Mouse (Mus musculus): ENCODE data around the gene Lcp1.
A peak's percentile ranks its signal among the peaks of the same experiment; 100 is the strongest.
"Not testable (repeated sequence)": the region's sequence is repeated elsewhere in the genome, so short reads cannot be mapped to it uniquely, and the experiment has no call there.

The Lcp1 gene

DNA sequence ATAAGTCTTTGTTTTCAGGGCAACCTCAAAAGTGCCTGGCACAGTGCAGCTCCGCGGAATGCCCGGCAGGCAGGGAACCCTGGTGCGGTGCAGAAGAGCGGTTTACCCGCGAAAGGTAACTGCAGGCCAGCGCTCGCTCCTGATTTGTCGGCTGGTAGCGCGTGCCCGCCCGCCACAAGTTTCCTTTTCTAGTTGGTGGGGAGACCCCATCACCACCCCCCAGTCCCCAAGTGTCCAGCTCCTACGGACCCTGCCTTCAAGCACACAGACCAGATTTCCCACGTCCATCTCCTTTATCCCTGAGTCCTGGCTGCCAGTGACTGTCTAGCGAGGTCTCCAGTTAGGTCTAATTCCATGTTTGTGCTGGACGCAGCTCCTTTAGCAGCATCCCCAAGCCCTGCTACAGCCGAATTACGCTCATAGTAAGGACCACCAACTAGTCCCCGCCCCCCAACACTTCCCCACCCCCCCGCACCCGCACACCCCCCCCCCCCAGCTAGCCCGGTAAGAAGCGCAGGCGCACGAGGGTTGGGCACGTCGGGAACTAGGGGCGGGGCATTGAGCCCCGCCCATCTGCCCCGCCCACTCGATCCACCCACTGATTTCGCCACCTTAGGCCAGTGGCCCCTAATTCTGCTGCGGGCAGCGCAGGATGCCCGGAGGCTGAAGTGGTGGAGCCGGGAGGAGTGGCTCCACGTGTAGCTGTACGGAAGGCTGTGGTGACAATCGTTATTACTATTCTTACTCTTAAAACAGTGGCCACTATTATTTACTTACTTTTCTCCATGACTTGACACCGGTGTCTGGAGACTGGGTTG, at the start of gene Lcp1, which contains the start of gene Lrrc63:
Gene Lcp1 (plus strand): TSS at position 601 of the 818 bp plus-strand sequence.
Gene Lrrc63 (minus strand): TSS at position 381 of the 818 bp plus-strand sequence.
- peak; percentile 85 to 90 for DNase-seq

DNA sequence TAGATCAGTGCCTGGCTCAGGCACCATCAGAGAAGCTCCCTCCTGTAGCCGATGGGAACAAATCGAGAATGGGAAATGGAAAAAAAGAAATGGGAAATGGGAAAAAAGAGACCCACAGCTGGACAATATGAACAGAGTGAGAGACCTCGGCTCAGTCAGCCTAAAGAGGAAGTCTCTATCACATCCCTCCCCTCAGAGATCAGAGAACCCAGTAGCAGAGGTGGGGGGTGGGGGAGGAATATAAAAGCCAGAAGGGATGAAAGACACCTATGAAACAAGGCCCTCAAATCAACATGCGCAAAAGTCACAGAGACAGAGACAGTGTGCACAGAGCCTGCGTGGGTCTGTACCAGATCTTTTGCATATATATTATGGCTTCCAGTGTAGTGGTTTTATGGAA, 27.9 kb upstream of the Lcp1 start:
- DNase-seq = no peak

DNA sequence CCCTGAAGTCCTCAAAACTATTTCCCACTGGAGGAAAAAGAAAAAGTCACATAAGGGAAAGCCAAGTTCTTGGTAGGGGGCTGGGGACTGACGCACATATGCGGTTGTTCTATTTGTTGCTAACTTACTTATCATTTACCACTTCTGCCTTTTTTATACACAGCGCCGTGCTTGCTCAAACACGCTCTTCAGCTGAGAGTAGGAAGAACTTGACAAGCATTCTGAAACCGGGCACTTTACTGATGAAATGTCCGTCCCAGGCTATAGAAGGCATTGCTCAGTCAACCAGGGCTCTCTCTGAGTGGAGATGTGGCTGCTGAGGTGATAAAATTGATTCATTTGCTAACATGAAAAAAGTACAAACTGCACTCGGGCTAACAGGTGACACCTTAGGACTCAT, 9.2 kb upstream of the Lcp1 start:
- DNase-seq = no peak

DNA sequence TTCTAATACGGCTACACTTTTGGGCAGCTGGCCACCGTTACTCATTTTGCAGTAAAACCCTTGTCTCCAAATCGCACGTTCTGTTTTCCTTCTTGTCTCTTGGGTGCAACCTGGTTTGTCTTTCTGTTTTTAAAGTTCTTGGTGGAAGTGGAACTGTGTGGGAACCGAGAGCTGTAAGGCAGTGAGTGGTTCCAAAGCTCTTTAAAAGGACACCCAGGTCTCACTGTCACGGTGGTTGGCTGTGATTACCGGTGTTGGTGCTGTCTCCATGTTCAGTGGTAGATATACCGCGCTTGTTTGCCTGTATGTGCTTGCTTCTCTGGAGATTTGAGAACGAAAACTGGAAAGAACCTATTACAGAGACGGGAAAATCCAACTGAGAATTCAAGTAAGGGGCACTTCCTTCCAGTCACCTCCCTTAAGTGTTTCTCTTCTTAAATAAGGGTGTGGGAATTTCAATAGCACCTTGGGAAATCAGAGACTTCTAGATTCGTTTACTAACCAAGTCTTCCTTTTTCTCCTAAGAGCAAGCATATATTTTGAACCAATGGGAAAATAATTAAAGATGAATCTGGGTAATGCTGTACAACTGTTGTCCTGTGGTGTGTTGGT, 529 bp downstream of the Lcp1 start:
- DNase-seq = no peak

DNA sequence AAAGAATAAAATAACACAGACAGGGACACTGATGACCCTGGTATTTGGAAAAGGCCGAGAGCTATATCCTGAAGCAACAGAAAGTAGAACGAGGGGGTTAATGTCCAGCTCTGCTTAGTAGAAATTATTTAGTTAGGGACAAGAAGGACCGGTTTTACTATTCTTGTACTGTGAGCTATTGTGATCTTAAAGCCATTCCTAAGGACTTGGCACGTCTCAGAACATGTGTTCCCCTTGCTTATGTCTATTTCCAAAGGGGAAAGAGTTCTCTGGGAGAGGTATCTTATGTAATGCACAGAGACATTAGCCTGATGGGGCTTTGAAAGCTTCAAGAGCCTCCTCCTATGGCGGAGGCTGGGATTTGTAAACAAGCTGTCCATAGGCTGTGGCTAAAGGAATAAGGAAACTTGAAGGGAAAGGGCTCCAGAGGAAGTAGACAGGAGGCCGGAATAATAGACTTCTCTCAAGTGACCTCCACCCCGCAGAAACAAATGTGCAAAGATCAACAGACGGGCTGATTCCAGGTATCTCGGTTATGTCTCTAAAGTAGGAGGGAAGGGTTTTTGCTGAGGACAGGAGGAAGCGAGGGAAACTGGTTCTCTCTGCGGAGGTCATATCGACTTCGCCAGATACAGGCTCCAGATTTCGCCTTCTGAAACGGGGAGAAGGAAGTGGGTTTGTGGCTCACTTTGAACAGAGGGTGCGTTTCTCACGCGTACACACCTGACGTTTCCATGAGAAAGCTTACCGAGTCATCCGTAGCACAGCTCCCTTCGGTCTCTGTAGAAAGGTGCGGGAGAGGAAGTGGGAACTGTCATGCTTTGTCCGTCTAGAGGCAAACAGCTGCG, 5.4 kb downstream of the Lcp1 start:
- peak; percentile 32 to 62 for DNase-seq

DNA sequence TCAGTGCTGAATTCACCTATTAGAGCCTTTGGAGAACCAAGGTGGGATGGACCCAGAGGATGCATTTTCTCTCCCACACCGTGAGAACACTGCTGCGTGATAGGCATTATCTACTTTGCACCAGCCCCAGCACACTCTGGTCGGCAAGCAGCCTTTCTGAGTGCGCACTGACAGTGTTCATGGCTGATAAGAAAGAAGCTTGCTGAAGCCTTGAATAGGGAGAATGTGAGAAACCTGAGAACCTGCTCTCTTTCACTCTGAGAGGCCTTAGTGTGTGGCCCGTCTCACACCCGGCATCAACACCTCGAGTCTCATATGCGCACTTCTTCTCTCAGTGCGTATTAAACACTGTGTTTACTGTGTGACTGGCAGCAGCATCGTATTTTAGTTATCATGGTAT, 7.6 kb downstream of the Lcp1 start:
- DNase-seq = no peak

DNA sequence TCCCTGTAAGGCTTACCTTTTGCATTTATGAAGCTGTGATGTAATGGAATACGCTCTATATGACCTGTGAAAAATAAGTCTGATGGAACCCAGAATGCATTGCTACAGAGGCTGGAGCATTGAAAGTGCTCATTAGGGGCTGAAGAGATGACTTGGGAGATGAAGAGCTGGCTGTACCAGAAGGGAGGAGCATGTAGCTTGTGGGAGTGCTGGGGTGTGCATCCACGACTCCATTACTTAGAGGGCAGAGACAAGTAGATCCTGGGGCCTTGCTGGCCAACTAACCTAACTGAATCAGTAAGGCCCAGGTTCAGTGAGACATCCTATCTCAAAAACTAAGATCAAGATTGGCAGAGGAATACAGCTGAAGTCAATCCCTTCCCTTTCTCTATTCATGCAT, 8.3 kb downstream of the Lcp1 start:
- no peak for DNase-seq

DNA sequence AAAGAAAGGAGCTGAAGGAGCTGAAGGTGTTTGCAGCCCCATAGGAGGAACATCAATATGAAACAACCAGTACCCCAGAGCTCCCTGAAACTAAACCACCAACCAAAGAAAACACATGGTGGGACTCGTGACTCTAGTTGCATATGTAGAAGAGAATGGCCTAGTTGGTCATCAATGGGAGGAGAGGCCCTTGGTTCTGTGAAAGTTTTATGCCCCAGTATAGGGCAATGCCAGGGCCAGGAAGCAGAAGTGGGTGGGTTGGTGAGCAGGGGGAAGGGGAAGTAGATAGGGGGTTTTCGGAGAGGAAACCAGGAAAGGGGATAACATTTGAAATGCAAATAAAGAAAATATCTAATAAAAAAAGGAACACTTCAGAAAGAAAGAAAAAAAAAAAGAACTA, 16.8 kb downstream of the Lcp1 start:
- DNase-seq = not testable (repeated sequence)

DNA sequence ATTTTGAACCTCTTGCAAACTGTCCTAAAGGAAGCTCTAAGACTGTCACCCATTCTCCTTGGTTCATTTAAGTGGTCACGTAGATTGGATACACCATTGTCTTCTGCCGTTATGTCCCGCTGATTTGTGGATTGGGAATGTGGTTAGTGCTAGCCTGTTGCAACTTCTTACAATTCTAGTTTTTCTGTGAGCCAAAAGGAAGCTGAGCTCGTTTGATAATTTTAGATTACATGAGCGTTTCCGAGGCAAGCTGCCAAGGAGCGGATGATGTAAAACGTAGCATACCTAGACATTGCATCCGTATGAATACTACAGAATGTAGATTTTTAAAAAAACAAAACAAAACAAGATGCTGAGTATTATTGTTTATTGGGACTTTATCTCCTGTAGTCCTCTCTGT, 17.3 kb downstream of the Lcp1 start:
- peak; percentile 61 to 62 for DNase-seq

DNA sequence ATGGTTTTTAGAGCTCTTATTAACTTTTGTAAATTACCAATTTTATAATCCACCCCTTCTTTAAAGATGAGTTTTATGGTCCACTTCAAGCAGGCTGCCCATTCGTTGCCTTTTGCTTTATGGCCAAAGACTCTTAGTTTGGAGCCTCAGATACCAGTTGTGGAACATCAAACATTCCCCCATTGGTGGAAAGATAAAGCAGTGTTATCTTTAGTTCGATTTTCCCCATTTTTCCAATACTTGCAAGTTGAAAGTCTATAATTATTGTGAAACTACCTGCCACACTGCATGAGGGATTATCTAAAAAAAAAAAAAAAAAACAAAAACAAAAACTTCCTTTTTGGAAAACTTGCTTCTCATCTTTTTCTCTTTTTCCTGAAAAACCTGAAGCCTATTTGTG, 19.8 kb downstream of the Lcp1 start:
- no peak for DNase-seq

DNA sequence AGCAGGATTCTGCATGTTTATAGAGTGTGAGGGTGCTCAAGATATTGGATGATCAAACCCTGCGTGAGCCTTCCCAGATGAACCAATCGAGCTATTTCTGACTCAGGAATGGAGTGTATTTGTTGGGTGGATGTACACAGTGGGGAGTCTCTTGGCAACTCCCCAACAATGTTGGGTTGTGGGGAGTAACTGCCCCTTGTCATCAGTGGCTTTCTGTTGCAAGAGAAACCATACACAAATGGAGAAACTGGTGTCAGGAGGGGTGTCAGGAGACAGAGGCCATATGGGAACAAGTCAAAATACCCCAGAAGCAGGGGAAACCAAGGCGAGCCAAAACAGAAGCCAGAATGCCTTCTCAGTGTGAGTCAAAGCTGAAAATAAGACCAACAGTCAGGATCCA, 20.2 kb downstream of the Lcp1 start:
- DNase-seq = no peak

DNA sequence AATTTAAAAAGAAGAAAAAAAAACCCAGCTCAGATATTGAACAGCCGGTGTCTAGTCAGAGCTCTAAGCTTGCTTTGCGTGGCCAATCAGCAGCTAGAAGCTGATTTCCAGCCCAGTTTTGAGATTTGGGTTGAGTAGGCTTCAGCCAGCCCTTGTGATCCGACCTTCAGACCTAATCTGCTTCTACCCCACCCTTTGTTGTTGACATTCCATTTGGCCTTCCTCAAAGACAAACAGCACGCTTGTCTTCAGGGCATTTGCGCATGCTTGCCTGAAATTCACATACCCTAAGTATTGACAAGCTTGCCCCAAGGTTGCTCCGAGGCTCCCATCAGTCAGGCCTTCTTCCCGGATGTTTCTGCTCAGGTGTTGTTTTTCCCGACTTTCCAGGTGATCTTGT, 23.6 kb downstream of the Lcp1 start:
- DNase-seq = no peak

DNA sequence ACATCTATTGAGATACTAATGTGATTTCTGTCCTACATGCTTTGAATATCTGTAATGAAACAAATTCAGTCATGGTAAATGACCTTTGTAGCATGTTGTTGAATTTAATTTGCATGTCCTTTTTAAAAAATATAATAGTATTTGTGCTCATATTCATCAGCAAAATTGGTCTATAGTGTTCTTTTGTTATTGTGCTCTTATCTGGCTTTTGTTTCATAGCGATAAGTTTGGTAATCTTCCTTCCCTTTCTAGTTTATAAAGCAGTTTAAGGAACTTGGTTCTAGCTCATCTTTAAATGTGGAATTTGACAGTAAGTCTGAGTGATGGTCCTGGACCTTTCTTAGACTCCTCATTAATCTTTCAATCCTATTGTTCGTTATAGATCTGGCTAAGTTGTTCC, 28.5 kb downstream of the Lcp1 start:
- DNase-seq = no peak

DNA sequence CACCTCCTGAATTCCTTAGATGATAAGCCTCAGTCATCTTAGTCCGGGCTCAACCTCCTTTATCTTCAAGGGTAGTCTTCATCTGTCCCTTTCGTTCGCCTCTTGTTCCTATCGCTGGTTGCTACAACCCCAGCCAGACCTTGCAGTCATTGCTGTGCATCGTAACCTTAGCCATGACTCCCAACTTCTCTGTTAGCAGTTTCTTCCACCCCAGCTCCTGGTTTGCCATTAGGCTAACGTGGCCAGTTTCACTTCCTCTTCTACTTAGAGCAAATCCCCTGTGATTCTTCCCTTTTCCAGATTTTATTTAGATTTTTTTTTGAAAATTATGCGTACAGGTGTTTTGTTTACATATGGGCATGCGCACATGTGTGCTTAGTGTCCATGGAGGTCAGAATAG, 33.0 kb downstream of the Lcp1 start:
- no peak for DNase-seq

DNA sequence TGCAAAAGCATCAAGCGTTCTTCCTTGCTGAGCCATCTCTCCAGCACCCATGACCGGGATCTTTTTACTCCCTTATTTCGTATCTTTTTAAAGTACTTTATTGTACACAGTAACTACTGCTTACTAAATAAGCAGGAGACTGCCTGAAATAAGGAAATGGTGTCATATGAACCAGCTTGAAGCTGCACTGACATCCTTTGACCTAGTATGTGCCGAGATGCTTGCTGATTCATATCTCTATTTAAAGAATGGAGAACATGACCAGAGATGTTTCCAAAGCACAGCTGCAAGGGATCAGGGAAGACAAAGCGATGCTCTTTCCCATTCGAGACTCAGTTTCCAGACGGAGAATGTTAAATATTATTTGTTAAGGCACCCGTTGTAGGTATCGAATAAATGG, 33.4 kb downstream of the Lcp1 start:
- no peak for DNase-seq

DNA sequence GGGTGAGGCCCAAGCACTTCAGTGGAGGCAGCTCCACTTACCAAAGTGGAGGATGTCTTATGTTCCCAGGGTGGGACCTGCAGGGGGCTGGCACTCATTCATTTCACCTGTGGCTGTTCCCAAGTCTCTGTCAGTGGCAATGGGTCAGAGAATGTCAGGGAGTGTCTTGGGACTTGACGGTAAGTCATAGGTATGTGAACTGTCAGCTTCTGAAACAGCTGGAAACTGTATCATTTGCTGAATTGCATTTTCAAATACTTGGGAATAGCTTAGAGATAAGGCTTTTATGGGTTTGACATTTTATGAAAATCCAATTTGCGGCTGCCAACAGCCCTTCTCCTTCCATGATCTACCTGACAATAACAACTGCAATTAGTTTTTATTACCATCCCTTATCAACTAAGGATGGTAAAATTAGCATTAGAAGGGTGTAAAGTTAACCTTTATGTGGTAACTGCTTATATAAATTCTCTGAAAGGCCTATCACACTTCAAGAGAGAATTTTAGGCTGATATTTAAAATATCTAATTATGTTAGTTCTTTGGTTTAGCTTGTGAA, 34.8 kb downstream of the Lcp1 start:
- DNase-seq = no peak

DNA sequence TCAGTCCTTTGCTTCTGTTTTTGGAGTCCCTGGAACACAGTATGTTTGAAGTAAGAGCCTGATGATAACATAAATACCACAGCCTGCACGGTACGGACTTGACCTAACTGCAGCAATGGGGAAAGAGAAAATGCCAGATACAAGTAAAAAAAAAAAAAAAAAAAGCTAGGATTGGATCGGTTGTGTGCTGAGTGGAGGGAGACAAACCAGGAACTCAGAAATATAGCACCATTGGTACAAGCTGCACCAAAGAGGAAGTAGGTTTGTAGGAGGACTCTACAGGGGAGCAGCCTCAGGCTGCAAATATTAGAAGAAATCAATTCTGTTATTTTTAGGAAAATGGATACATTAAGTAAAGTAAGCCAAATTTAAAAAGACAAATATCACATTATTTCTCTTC, 37.6 kb downstream of the Lcp1 start:
- DNase-seq = no peak

DNA sequence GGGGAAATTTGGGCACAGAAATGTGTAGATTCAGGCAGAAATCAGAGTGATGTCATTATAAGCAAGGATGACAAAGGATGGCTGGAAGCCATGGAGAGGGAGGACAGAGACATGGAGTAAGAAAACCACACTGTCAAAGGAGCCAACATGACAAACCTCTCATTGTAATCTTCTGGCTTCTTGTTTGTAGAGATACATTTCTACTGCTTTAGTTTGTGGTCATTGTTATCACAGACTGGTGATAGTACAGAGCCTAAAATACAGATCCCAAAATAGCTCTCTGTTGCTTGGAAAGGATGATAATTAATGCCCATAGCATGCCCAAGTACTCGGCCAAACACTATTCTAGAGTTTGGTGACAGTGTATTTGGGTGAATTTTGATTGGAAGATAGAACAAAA, 39.6 kb downstream of the Lcp1 start:
- no peak for DNase-seq

DNA sequence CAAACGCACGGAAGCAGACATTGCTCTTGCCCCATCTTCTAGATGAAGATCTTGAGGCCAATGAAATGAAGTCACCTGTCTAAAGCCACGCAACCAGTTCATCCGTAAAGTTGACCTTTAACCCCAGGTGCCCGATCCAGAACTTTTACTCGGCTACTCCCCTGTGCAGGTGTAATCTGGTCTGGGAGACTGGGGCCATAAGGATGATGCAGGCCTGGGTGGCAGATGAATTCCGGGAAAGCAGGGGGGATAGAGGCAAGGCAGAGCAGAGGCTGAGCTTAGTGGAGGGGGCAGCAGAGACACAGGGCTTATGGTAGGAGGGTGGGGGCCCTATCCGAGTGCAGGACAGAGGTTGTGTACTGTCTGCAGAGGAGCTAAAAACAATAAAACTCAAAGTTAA, 43.4 kb downstream of the Lcp1 start:
- no peak for DNase-seq

DNA sequence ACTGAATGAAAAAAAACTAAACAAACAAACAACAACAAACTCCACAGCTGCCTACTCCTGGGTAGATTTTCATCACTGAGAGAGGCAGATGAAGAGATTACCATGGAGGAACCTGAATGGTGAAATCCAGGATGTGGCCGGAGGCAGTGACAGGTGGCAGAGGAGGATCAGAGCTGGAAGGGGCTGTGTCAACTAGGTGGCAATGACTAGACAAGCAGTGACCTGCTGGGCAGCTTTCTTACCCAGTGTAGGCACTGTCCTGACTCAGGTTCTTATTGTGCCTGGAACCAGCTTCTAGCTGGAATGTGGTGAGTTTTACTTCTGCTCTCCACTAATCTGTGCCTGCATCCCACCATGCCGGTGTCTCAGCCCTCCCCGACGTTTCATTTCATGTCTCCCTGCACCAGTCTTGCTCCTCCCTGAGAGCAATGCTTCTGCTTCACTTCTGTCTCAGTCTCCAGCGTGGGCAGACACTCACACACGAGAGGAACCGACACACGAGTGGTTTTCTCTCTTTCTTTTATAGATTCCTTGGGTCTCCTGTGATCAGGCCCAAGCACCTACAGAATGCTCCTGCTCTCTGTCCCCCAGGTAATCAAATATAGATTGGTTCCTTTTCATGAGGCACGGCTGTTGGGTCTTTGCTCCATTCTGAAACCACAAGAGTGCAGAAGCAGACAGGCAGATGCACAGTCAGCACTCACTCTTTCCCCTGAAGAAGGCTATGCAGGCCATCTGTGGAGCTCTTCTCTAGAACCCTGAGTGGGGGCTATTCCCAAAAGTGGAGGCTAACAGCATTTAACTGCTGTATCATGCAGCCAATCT, 44.0 kb downstream of the Lcp1 start:
- no peak for DNase-seq

DNA sequence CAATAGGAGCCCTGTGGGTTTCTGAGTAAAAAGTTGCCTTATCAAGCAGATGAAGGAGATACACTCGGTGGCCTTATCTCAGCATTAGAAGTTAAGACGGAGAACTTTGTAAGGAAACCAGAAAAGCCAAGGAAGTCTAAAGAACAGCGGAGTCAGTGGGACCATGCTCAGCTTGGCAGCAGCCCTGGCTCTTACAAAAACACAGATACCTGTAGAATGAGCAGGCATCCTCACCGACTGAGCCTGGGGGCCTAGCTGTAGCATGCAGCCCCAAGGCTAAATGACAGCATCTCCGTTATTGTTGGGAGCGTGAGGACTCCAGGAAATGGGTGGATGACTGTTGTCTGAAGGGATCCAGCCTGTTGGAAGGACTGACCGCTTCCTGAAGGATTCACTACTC, 44.9 kb downstream of the Lcp1 start:
- no peak for DNase-seq

DNA sequence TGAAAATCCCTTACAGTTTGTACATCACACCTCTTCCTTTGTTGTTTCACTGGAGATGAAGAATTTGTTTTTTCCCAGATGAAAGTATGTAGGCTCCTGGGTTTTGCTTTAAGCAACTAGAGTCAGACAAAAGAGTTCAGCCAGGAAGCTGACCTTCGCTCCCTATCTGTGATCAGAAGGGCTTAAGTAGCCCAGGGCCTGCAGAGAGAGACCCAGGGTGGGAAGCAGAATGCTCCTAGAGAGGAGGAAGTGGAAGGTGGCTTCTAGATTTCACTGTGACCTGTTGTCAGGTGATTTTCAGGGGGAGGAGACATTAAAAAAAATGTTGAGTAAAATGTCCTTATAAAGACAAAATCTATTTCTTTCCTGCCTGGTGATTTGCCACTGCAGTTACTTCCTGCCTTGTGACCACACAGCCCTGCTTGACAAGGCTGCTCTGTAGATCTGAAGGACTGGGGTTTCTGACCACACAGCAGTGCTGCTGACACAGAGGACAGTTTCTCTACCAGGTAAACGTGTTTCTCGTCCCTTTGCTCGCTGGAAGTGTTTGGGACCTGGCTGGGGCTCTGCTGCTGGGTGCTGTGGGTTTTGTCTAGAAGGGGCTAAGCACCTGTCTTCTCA, 45.6 kb downstream of the Lcp1 start:
- peak; percentile 46 to 52 for DNase-seq
